Mouse (Mus musculus) forebrain, embryonic 13.5 days (tissue): ENCODE measurements at regions not wholly inside any gene's neighbourhood (a gene's known extent, or its start where the extent isn't known, plus 50 kb on each side); places are given as distances from the start of the nearest gene placed in this dataset.

ENCODE experiments used
- ATAC-seq: fragments of 200-750 bp; cut with Nextera tagmentation; 2 replicates; pipeline ENCODE4 v1.8.0; 2017
- H3K27ac ChIP-seq: fragments of 300-500 bp; sonication (generic); 2 replicates; pipeline ENCODE4 v1.5.1; 2015; ENCODE audit warnings: inconsistent platforms, mild to moderate bottlenecking, moderate library complexity
- H3K27me3 ChIP-seq: fragments of 300-500 bp; sonication (generic); 2 replicates; pipeline ENCODE4 v1.6.1; 2015; ENCODE audit warnings: mild to moderate bottlenecking, inconsistent platforms
- H3K36me3 ChIP-seq: fragments of 300-500 bp; sonication (generic); 2 replicates; pipeline ENCODE4 v1.6.1; 2015; ENCODE audit warnings: mild to moderate bottlenecking, inconsistent platforms; ENCODE audit not compliant: poor library complexity, severe bottlenecking
- H3K4me1 ChIP-seq: fragments of 300-500 bp; sonication (generic); 2 replicates; pipeline ENCODE4 v1.6.1; 2015; ENCODE audit warnings: inconsistent platforms
- H3K4me2 ChIP-seq: fragments of 300-500 bp; sonication (generic); 2 replicates; pipeline ENCODE4 v1.6.1; 2015; ENCODE audit warnings: inconsistent platforms, mild to moderate bottlenecking, moderate library complexity
- H3K4me3 ChIP-seq: fragments of 300-500 bp; sonication (generic); 2 replicates; pipeline ENCODE4 v1.5.1; 2015; ENCODE audit warnings: mild to moderate bottlenecking, inconsistent platforms
- H3K9ac ChIP-seq: fragments of 300-500 bp; sonication (generic); 2 replicates; pipeline ENCODE4 v1.6.1; 2015; ENCODE audit warnings: mild to moderate bottlenecking, inconsistent platforms
- H3K9me3 ChIP-seq: fragments of 300-500 bp; sonication (generic); replicated peaks from 2 replicates; pipeline ENCODE4 v1.6.1; 2016; ENCODE audit warnings: inconsistent platforms
- WGBS: fragments of 180-500 bp; shearing (Covaris S2); methylation state at CpG from one replicate; pipeline ENCODE4 v1.1.7; 2015; 5-methylcytosine and 5-hydroxymethylcytosine counted together

- no peak overlapping the region for H3K4me3 ChIP-seq
- no peaks in the 10 kb centered on the region for H3K36me3 ChIP-seq
- H3K4me2 ChIP-seq, result no peak overlapping the region
- H3K9ac ChIP-seq, result no peak overlapping the region
- H3K27me3 ChIP-seq, result no peaks in the 10 kb centered on the region
- no peak for ATAC-seq
- no peaks in the 10 kb centered on the region for H3K9me3 ChIP-seq
- H3K4me1 ChIP-seq, result 0 out of 2 replicates have a peak, but pooled peaks cover 3% of the 10 kb centered on the region
- no peak overlapping the region for H3K27ac ChIP-seq
- 72% methylated on average over 3 of the region's 3 CpGs for WGBS
Observed at GRCm38 (mm10) chr1:185519811-185520210, 65.2 kb downstream of the Slc30a10 start.

GRCm38 (mm10) chr1:185524020-185524419, 69.4 kb downstream of the Slc30a10 start:
- no peak overlapping the region for H3K27ac ChIP-seq
- no peak overlapping the region for H3K9ac ChIP-seq
- H3K4me1 ChIP-seq, result no peaks in the 10 kb centered on the region
- WGBS, result 82% methylated on average over 10 of the region's 10 CpGs
- H3K9me3 ChIP-seq, result 0 out of 2 replicates have a peak, but pooled peaks cover 8% of the 10 kb centered on the region
- H3K4me2 ChIP-seq, result no peak overlapping the region
- no peak overlapping the region for H3K4me3 ChIP-seq
- H3K27me3 ChIP-seq, result no peaks in the 10 kb centered on the region
- no peaks in the 10 kb centered on the region for H3K36me3 ChIP-seq
- ATAC-seq, result no peak

GRCm38 (mm10) chr1:185533471-185533870, 78.8 kb downstream of the Slc30a10 start:
- no peaks in the 10 kb centered on the region for H3K4me1 ChIP-seq
- WGBS, result 95% methylated on average over 5 of the region's 5 CpGs
- no peak overlapping the region for H3K4me3 ChIP-seq
- no peaks in the 10 kb centered on the region for H3K36me3 ChIP-seq
- H3K27ac ChIP-seq, result no peak overlapping the region
- ATAC-seq, result no peak
- H3K4me2 ChIP-seq, result no peak overlapping the region
- no peaks in the 10 kb centered on the region for H3K27me3 ChIP-seq
- no peak overlapping the region for H3K9ac ChIP-seq
- H3K9me3 ChIP-seq, result no peaks in the 10 kb centered on the region

- ATAC-seq, result no peak
- H3K27me3 ChIP-seq, result no peaks in the 10 kb centered on the region
- H3K36me3 ChIP-seq, result no peaks in the 10 kb centered on the region
- H3K9ac ChIP-seq, result no peak overlapping the region
- no peaks in the 10 kb centered on the region for H3K4me1 ChIP-seq
- H3K4me3 ChIP-seq, result no peak overlapping the region
- no peak overlapping the region for H3K4me2 ChIP-seq
- no peaks in the 10 kb centered on the region for H3K9me3 ChIP-seq
- no peak overlapping the region for H3K27ac ChIP-seq
- WGBS, result 97% methylated on average over 1 of the region's 1 CpGs
Observed at GRCm38 (mm10) chr1:185534129-185534528, 79.5 kb downstream of the Slc30a10 start.

GRCm38 (mm10) chr1:185535321-185535720, 80.7 kb downstream of the Slc30a10 start:
- ATAC-seq, result no peak

GRCm38 (mm10) chr1:185537236-185537635, 82.6 kb downstream of the Slc30a10 start:
- ATAC-seq, result no peak
- Histone ChIP-seq H3K4me3 (no peak overlapping the region), H3K9me3 (no peaks in the 10 kb centered on the region), H3K9ac (no peak overlapping the region), H3K27ac (no peak overlapping the region), H3K36me3 (no peaks in the 10 kb centered on the region), H3K27me3 (no peaks in the 10 kb centered on the region), H3K4me1 (no peaks in the 10 kb centered on the region), H3K4me2 (no peak overlapping the region)
- WGBS, result 88% methylated on average over 4 of the region's 4 CpGs

More at GRCm38 (mm10) chr1:185535321-185535720, 80.7 kb downstream of the Slc30a10 start:
- no peak overlapping the region for H3K27ac ChIP-seq
- H3K4me2 ChIP-seq, result no peak overlapping the region
- no peaks in the 10 kb centered on the region for H3K27me3 ChIP-seq
- H3K9ac ChIP-seq, result no peak overlapping the region
- H3K9me3 ChIP-seq, result no peaks in the 10 kb centered on the region
- no peak overlapping the region for H3K4me3 ChIP-seq
- no peaks in the 10 kb centered on the region for H3K36me3 ChIP-seq
- H3K4me1 ChIP-seq, result no peaks in the 10 kb centered on the region
- 79% methylated on average over 6 of the region's 6 CpGs for WGBS

GRCm38 (mm10) chr1:185539458-185539857, 84.8 kb downstream of the Slc30a10 start:
- H3K4me3 ChIP-seq, result no peak overlapping the region
- H3K4me2 ChIP-seq, result no peak overlapping the region
- H3K9me3 ChIP-seq, result no peaks in the 10 kb centered on the region
- ATAC-seq, result no peak
- H3K36me3 ChIP-seq, result no peaks in the 10 kb centered on the region
- H3K4me1 ChIP-seq, result no peaks in the 10 kb centered on the region
- H3K27ac ChIP-seq, result no peak overlapping the region
- H3K9ac ChIP-seq, result no peak overlapping the region
- no peaks in the 10 kb centered on the region for H3K27me3 ChIP-seq
- 83% methylated on average over 1 of the region's 1 CpGs for WGBS

GRCm38 (mm10) chr1:185546346-185546745, 91.7 kb downstream of the Slc30a10 start:
- H3K27ac ChIP-seq, result no peak overlapping the region
- H3K4me1 ChIP-seq, result no peaks in the 10 kb centered on the region
- no peaks in the 10 kb centered on the region for H3K36me3 ChIP-seq
- no peaks in the 10 kb centered on the region for H3K9me3 ChIP-seq
- H3K4me2 ChIP-seq, result no peak overlapping the region
- no peak overlapping the region for H3K4me3 ChIP-seq
- 0 out of 2 replicates have a peak, but pooled peaks have one; percentile 43 for ATAC-seq
- H3K9ac ChIP-seq, result no peak overlapping the region; the same call in 1 of the 2 replicates
- no peaks in the 10 kb centered on the region for H3K27me3 ChIP-seq

- ATAC-seq, result no peak
- no peaks in the 10 kb centered on the region for H3K9me3 ChIP-seq
Observed at GRCm38 (mm10) chr1:185572761-185573530, 118.3 kb downstream of the Slc30a10 start.

GRCm38 (mm10) chr1:185574978-185575377, 120.3 kb downstream of the Slc30a10 start:
- Histone ChIP-seq H3K9me3 (no peaks in the 10 kb centered on the region), H3K4me3 (no peak overlapping the region), H3K9ac (no peak overlapping the region), H3K27me3 (no peaks in the 10 kb centered on the region), H3K4me1 (no peaks in the 10 kb centered on the region), H3K27ac (no peak overlapping the region), H3K4me2 (no peak overlapping the region), H3K36me3 (no peaks in the 10 kb centered on the region)
- no peak for ATAC-seq
- WGBS, result 83% methylated on average over 4 of the region's 4 CpGs

More at GRCm38 (mm10) chr1:185572761-185573530, 118.3 kb downstream of the Slc30a10 start:
- Histone ChIP-seq H3K27ac (no peak overlapping the region), H3K4me2 (no peak overlapping the region), H3K9ac (no peak overlapping the region), H3K4me1 (no peaks in the 10 kb centered on the region), H3K4me3 (no peak overlapping the region), H3K27me3 (no peaks in the 10 kb centered on the region), H3K36me3 (no peaks in the 10 kb centered on the region)
- 53% methylated on average over 9 of the region's 9 CpGs for WGBS

GRCm38 (mm10) chr1:185579824-185580223, 125.2 kb downstream of the Slc30a10 start:
- Histone ChIP-seq H3K9me3 (no peaks in the 10 kb centered on the region), H3K27ac (no peak overlapping the region), H3K27me3 (no peaks in the 10 kb centered on the region), H3K9ac (no peak overlapping the region), H3K4me2 (no peak overlapping the region), H3K4me3 (no peak overlapping the region), H3K36me3 (no peaks in the 10 kb centered on the region), H3K4me1 (no peaks in the 10 kb centered on the region)
- 95% methylated on average over 1 of the region's 1 CpGs for WGBS
- no peak for ATAC-seq

GRCm38 (mm10) chr1:185585191-185585870, 130.7 kb downstream of the Slc30a10 start:
- Histone ChIP-seq H3K9me3 (no peaks in the 10 kb centered on the region; the same call in 1 of the 2 replicates), H3K4me3 (no peak overlapping the region), H3K36me3 (no peaks in the 10 kb centered on the region), H3K27ac (no peak overlapping the region), H3K27me3 (no peaks in the 10 kb centered on the region), H3K4me2 (no peak overlapping the region), H3K9ac (no peak overlapping the region), H3K4me1 (no peaks in the 10 kb centered on the region)
- ATAC-seq, result no peak
- 83% methylated on average over 6 of the region's 6 CpGs for WGBS
